Comparison of ENCODE assay signal across 9 mouse cellular contexts in genomic region chr11:95298146-95298545, GRCm38 (mm10). TPM values are rescaled to one million over a fixed set of nuclear protein-coding genes. Genes with fewer than 3 reads are reported as not detected.
DNase-seq lines count a peak whose midpoint lies in the region; ATAC-seq and TF ChIP-seq lines count a peak whose summit lies in the region.
"Had no signal": no experiment of that assay in that cellular context is flagged by ENCODE, and none has a peak within 500 bp of the region (broad histone marks: within the 10 kb centered on the region; RNA-seq: fewer than 3 reads in every experiment).

No protein-coding gene starts in this region.

- no peak overlapping the region for H3K4me2 ChIP-seq in liver, embryonic 12.5 days
- H3K4me2 ChIP-seq in stomach, postnatal 0 days (replicated peaks; ENCODE audit: low read depth) = no peak overlapping the region

- no peak overlapping the region for H3K27ac ChIP-seq in thymus, adult 2 months (ENCODE audit: control insufficient read depth, insufficient read depth, low read length)
- H3K27ac ChIP-seq in liver, embryonic 12.5 days = no peak overlapping the region
- H3K27ac ChIP-seq in stomach, postnatal 0 days (replicated peaks) = no peak overlapping the region

- TF ChIP-seq EP300 in stomach, postnatal 0 days (optimal IDR thresholded peaks at IDR 0.05) = no peak

- peaks cover 83% of the 10 kb centered on the region for H3K36me3 ChIP-seq in thymus, adult 2 months (ENCODE audit: control insufficient read depth, insufficient read depth, low read length)
- H3K36me3 ChIP-seq in liver, embryonic 12.5 days = peaks cover 94% of the 10 kb centered on the region
- H3K36me3 ChIP-seq in stomach, postnatal 0 days (ENCODE audit: control insufficient read depth, insufficient read depth, low read length) = peaks cover 19% of the 10 kb centered on the region

- no peaks in the 10 kb centered on the region for H3K27me3 ChIP-seq in thymus, adult 2 months (ENCODE audit: control insufficient read depth, insufficient read depth, low read length)
- H3K27me3 ChIP-seq in liver, embryonic 12.5 days (replicated peaks) = no peaks in the 10 kb centered on the region
- H3K27me3 ChIP-seq in stomach, postnatal 0 days (ENCODE audit: control insufficient read depth, insufficient read depth, low read length) = no peaks in the 10 kb centered on the region

- DNase-seq in cerebellum, postnatal 14 days = peak; percentile 13 to 14
- DNase-seq in cerebellum, adult 9-11 months = no peak
- peak; percentile 14 for DNase-seq in thymus, adult 2 months
- DNase-seq in thymus, adult 18-20 months = no peak
- DNase-seq in stomach, postnatal 0 days (ENCODE audit: low spot score) = peak; percentile 32
- DNase-seq in cerebellum, postnatal 36 days = no peak
- no peak for DNase-seq in cerebellum, adult 9-10 months

- H3K9me3 ChIP-seq in liver, embryonic 12.5 days (replicated peaks) = no peaks in the 10 kb centered on the region
- no peaks in the 10 kb centered on the region for H3K9me3 ChIP-seq in stomach, postnatal 0 days (ENCODE audit: control insufficient read depth, low read length)

- ATAC-seq in liver, embryonic 12.5 days = peak; percentile 27; the same call in 1 of the 2 replicates
- no peak for ATAC-seq in stomach, postnatal 0 days (ENCODE audit: low FRiP score, low TSS enrichment)

- WGBS in thymus, adult 2 months = 7% methylated on average over 2 of the region's 2 CpGs
- WGBS in liver, embryonic 12.5 days (ENCODE audit: insufficient replicate concordance) = 5% methylated on average over 2 of the region's 2 CpGs
- WGBS in stomach, postnatal 0 days = 12% methylated on average over 2 of the region's 2 CpGs

- no peaks in the 10 kb centered on the region for H3K4me1 ChIP-seq in thymus, adult 2 months (replicated peaks; ENCODE audit: control insufficient read depth, insufficient read depth, low read length)
- H3K4me1 ChIP-seq in liver, embryonic 12.5 days = no peaks in the 10 kb centered on the region; the same call in none of the 2 replicates
- no peaks in the 10 kb centered on the region for H3K4me1 ChIP-seq in stomach, postnatal 0 days (replicated peaks; ENCODE audit: control insufficient read depth, insufficient read depth)

- TF ChIP-seq CTCF in thymus, adult 2 months (IDR thresholded peaks at IDR 0.05; ENCODE audit: borderline replicate concordance, control insufficient read depth, extremely low read depth, insufficient read depth, low read length, poor library complexity) = no peak
- TF ChIP-seq CTCF in stomach, postnatal 0 days (IDR thresholded peaks at IDR 0.05; ENCODE audit: low read depth) = peak; percentile 92

- TF ChIP-seq POLR2A in thymus, adult 2 months (IDR thresholded peaks at IDR 0.05; ENCODE audit: control insufficient read depth, extremely low read depth, insufficient read depth, low read length, poor library complexity) = no peak

- H3K9ac ChIP-seq in liver, embryonic 12.5 days = no peak overlapping the region
- H3K9ac ChIP-seq in stomach, postnatal 0 days (ENCODE audit: low read length) = no peak overlapping the region

- H3K4me3 ChIP-seq in thymus, adult 2 months (ENCODE audit: control insufficient read depth, insufficient read depth, low read length) = no peak overlapping the region
- H3K4me3 ChIP-seq in liver, embryonic 12.5 days = no peak overlapping the region
- no peak overlapping the region for H3K4me3 ChIP-seq in stomach, postnatal 0 days (ENCODE audit: low read depth, low read length)

RNA-seq across cellular contexts. Expression of gene Kat7, which starts 11.9 kb away (rescaled TPM):
- 55.5 and 64.8 TPM in 2 replicates for polyA plus RNA-seq in thymus, adult 2 months (2012; rRNA removed)
- 48.1 and 49.5 TPM in 2 replicates for polyA plus RNA-seq in liver, embryonic 12.5 days (2016; fragmentation: Nextera tagmentation; extraction: Ambion mirVana)
- polyA plus RNA-seq in stomach, postnatal 0 days (2015; fragmentation: Nextera tagmentation; extraction: Ambion mirVana) = 25.0 and 27.2 TPM in 2 replicates

RNA-seq across cellular contexts. Expression of gene Tac4, which starts 36.8 kb away (rescaled TPM):
- 0.40 and 0.50 TPM in 2 replicates for polyA plus RNA-seq in thymus, adult 2 months (2012; rRNA removed)
- 0.10 TPM in 1 of 2 replicates, not detected in the other for polyA plus RNA-seq in liver, embryonic 12.5 days (2016; fragmentation: Nextera tagmentation; extraction: Ambion mirVana)
- 0.25 and 0.29 TPM in 2 replicates for polyA plus RNA-seq in stomach, postnatal 0 days (2015; fragmentation: Nextera tagmentation; extraction: Ambion mirVana)
- polyA plus RNA-seq: stomach, embryonic 14.5 days had no signal

RNA-seq across cellular contexts. Expression of gene Fam117a, which starts 38.7 kb away (rescaled TPM):
- polyA plus RNA-seq in thymus, adult 2 months (2012; rRNA removed) = 204 and 224 TPM in 2 replicates
- 59.0 and 62.7 TPM in 2 replicates for polyA plus RNA-seq in liver, embryonic 12.5 days (2016; fragmentation: Nextera tagmentation; extraction: Ambion mirVana)
- polyA plus RNA-seq in stomach, postnatal 0 days (2015; fragmentation: Nextera tagmentation; extraction: Ambion mirVana) = 5.7 and 6.7 TPM in 2 replicates

Comparison
In these comparisons a context has a peak if more than half of its experiments do, and no peak if none do; other contexts are left out.
1. DNase-seq: peak in cerebellum, postnatal 14 days (2 of 2), thymus, adult 2 months (single experiment) and stomach, postnatal 0 days (single experiment); none in cerebellum, adult 9-11 months (single experiment), thymus, adult 18-20 months (0 of 2), cerebellum, postnatal 36 days (0 of 2) and cerebellum, adult 9-10 months (single experiment).